Mouse (Mus musculus): ENCODE measurements around the gene Mrln. TPM values are rescaled to one million over a fixed set of nuclear protein-coding genes. Genes with fewer than 3 reads are reported as not detected.

Mrln gene
- polyA plus RNA-seq, 1 experiment from 2014 or later: not detected

Other genes starting within 250 kb of the Mrln start
- gene Ccdc6, start 107.5 kb upstream of the Mrln start, polyA plus RNA-seq (2015; fragmentation: Nextera tagmentation; extraction: Ambion mirVana): 22.1 and 26.1 TPM in 2 replicates
- gene Slc16a9, start 40.4 kb downstream of the Mrln start, polyA plus RNA-seq (2015; fragmentation: Nextera tagmentation; extraction: Ambion mirVana): 1.9 and 2.1 TPM in 2 replicates
- gene Fam13c, start 235.8 kb downstream of the Mrln start, polyA plus RNA-seq (2015; fragmentation: Nextera tagmentation; extraction: Ambion mirVana): 33.6 and 36.6 TPM in 2 replicates

Data from midbrain, embryonic 16.5 days (tissue).